Mouse (Mus musculus) embryo, embryonic 11.5 days (tissue): ENCODE data around the gene Nova1.

Source experiments
- DNase-seq: peaks from one replicate; pipeline ENCODE4 v3.0.0-alpha.2; 2012; ENCODE audit warnings: low read depth, low spot score

Gene Nova1

DNA sequence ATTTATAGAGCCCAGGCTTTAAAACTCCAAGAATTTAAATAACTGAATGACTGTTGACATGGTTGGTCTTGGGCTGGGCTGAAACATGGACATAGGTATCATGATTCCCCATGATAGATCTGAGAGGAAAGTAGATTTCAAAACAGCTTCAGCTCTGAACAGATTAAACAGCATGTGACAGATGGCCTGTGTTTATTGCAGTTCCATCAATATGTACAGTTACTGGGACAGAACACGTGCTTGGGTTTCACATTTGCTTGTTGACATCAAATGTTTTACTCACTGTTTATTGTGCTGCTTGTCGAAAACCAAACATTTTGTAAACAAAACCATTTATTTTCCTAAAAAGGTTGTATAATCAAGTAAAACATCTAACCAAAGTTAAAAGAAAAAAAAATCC lies 142.4 kb downstream of the Nova1 start:
- no peak for DNase-seq

DNA sequence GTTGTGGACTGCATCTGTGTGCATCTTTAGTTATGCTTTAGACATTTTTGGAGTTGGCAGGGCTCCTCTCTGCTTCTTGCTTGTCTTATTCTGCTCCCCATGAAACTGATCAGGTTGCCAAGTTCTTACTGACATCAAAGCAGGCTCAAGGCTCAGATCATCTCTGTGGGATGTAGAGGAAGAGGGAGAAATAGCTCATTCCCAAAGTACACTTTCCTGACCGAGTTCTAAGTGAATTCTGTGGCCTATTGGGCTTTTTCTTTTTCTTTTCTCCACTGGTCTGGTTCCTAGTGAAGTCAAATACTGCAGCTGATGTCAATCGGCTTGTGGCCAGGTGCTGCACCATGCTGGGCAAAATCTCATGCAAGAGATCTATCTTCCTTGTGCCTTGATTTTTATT lies 152.0 kb downstream of the Nova1 start:
- DNase-seq, result no peak

DNA sequence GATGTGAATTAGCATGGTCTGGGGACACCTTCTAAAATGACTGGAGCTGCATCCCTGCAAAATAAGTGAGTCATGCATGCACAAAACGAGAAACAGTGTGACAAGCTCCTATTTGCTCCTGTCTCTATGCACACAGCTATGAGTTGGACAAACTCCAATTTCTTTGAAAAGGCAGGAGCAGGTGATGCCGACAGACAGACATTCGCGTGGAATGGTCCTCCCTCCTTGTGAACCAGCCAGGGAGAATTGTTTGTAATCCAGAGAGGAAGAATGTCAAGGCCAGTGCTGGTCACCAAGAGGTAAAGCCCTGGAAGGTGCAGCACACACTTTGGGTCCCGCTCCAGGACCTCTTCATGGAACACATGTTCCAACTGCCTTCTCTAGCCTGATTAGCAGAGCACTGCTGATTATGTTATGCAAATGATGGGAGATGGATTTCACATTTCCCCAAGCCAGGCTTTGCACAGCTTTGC lies 172.6 kb downstream of the Nova1 start:
- no peak for DNase-seq

DNA sequence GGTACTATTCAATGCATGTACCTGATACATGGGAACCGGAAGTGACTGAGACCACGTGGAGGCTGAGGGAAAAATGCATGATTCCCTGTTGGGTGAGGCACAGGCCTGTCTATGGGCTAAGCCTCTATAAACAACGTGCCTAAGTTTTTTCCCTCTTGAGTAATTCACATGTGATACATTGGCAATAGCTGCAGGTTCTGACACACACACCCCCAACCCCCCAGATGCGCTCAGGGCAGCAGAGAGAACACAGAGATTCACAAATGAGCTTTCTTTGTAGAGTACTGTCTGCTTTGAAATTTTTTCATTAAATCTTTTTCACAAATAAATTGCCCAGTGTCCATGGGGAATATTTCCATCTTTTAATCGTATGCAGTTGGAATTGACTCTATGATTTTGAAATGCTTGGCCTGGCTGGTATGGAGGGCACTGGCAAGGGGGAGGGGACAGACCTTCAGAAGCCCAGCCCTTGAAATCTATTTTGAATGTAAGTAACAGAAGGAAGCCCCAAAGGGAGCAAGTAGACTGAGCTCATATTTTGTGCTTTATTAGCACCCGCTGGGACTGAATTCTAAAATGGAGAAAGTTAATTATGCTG lies 173.3 kb downstream of the Nova1 start:
- no peak for DNase-seq
